Mouse (Mus musculus) E14TG2a.4 (cell line): ENCODE measurements around the gene Mturn.

Experiments
- CTCF ChIP-seq: conservative IDR thresholded peaks from 2 replicates; pipeline ENCODE4 v1.5.1; 2014; ENCODE audit warnings: low read length
- POU5F1 ChIP-seq: IDR thresholded peaks from 2 replicates; pipeline ENCODE4 v1.6.1; 2014; ENCODE audit warnings: low read length, borderline replicate concordance

DNA sequence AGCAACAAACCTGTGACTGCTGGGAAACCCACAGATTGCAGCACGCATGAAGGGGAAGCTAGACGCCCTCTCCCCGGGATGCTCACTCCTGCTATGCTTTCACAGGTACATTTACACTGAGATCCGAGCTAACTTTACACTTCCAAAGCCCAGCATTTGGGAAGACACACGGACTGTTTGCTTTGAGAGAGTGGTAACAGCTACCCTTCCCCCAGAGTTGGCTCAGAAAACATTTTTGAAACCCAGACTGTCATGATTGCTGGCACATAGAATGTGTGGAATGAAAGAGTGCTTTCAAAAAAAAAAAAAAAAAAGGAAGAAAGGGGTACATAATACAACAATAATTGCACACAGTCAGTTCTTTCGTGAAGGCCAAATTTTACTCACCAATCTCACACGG lies 51.3 kb downstream of the Mturn start:
- TF ChIP-seq CTCF (no peak), POU5F1 (no peak)
